Mouse (Mus musculus) inflammation-experienced regulatory T-cells, adult 16 weeks (primary cell): ENCODE measurements around the gene Olfr853. TPM values are rescaled to one million over a fixed set of nuclear protein-coding genes. Genes with fewer than 3 reads are reported as not detected.

ENCODE experiments used
- polyA plus RNA-seq: library from polyadenylated mRNA; unstranded; fragments of 100-300 nt; shearing (Covaris generic); gene quantifications from one replicate; pipeline ENCODE4 v1.2.1, GENCODE M21; 2017

Gene Olfr853
- polyA plus RNA-seq: not detected

GRCm38 (mm10) chr9:19540976-19541375 lies at the start of gene Olfr853:
Gene Olfr853 (minus strand): TSS chr9:19541076.

DNA sequence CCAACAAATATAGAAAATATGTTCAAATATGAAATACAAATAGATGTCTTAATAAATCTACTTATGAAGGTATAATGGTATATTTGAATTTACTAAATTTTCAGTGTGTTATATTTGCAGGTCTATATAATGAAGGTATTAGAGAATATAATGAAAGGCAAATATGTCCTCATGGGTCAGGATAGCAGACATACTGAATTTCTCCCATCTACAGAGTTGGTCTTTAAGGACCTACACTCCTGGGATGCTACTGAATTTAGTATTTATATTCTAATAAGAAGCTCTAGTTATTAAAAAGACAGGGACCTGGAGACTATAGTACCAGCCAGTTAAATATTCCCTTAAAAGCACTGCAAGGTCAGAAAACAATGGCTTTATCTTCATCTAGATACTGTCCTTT lies 41.4 kb upstream of the Olfr853 start, which contains the start of gene Olfr855:
TSS of gene Olfr855 (plus strand) at position 301 of the 400 bp plus-strand sequence.

GRCm38 (mm10) chr9:19567282-19567681 lies 26.4 kb upstream of the Olfr853 start, which contains the start of gene Olfr854:
Gene Olfr854 (minus strand): TSS chr9:19567382.

DNA sequence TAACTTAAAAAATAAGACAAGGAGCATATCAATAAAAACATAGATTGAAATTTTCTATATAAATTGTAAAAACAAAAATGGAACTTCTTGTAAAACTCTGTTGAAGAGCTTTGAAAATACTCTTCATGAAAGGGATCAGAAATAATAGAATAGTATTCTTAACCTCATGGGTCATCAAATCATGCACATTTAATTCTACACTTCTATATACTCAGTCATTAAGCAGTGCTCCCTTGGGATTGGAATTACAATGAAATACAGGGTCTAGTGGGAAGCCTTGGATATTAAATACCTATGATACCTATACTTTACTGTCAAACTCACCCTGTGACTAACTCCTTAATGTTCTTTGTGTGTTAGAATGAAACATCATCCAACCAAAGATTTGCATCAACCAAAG lies 47.9 kb downstream of the Olfr853 start, which contains the start of gene Olfr851:
TSS of gene Olfr851 (plus strand) at position 301 of the 400 bp plus-strand sequence.

Other genes starting within 250 kb of the Olfr853 start
- gene Olfr844, start 224.7 kb downstream of the Olfr853 start, polyA plus RNA-seq: not detected
- gene Olfr845, start 204.6 kb downstream of the Olfr853 start, polyA plus RNA-seq: not detected
- not detected for gene Olfr846, start 177.1 kb downstream of the Olfr853 start, polyA plus RNA-seq
- gene Olfr847, start 162.4 kb downstream of the Olfr853 start, polyA plus RNA-seq: not detected
- not detected for gene Olfr849, start 100.8 kb downstream of the Olfr853 start, polyA plus RNA-seq
- not detected for gene Olfr850, start 62.8 kb downstream of the Olfr853 start, polyA plus RNA-seq
- not detected for gene Olfr851, start 47.8 kb downstream of the Olfr853 start, polyA plus RNA-seq
- gene Olfr854, start 26.3 kb upstream of the Olfr853 start, polyA plus RNA-seq: not detected
- not detected for gene Olfr855, start 41.5 kb upstream of the Olfr853 start, polyA plus RNA-seq
- gene Zfp317, start 81.0 kb upstream of the Olfr853 start, polyA plus RNA-seq: 43.0 TPM
- gene Olfr857, start 168.4 kb upstream of the Olfr853 start, polyA plus RNA-seq: not detected
- gene Olfr58, start 239.2 kb upstream of the Olfr853 start, polyA plus RNA-seq: not detected